Mouse (Mus musculus) small intestine, adult 2 months (tissue): ENCODE results near the gene Mon1a. TPM values are rescaled to one million over a fixed set of nuclear protein-coding genes. Genes with fewer than 3 reads are reported as not detected.
A peak's percentile ranks its signal among the peaks of the same experiment; 100 is the strongest.

Source experiments
- H3K27ac ChIP-seq: fragments of 200-500 bp; 2 replicates; pipeline ENCODE4 v1.5.1; 2012; ENCODE audit warnings: low read depth, low read length, control low read depth, inconsistent platforms; ENCODE audit not compliant: insufficient read depth
- H3K27me3 ChIP-seq: fragments of 200-500 bp; 2 replicates; pipeline ENCODE4 v1.6.1; 2012; ENCODE audit warnings: mild to moderate bottlenecking, moderate library complexity, low read length, inconsistent platforms; ENCODE audit not compliant: control insufficient read depth, insufficient read depth
- H3K36me3 ChIP-seq: fragments of 200-500 bp; 2 replicates; pipeline ENCODE4 v1.6.1; 2012; ENCODE audit warnings: mild to moderate bottlenecking, low read length, control low read depth, inconsistent platforms; ENCODE audit not compliant: control insufficient read depth, insufficient read depth
- H3K4me1 ChIP-seq: fragments of 200-500 bp; 2 replicates; pipeline ENCODE4 v1.6.1; 2012; ENCODE audit warnings: low read length, inconsistent platforms, mixed read lengths; ENCODE audit not compliant: control insufficient read depth, insufficient read depth, insufficient read length
- H3K4me3 ChIP-seq: fragments of 200-500 bp; 2 replicates; pipeline ENCODE4 v1.5.1; 2012; ENCODE audit warnings: low read depth, mild to moderate bottlenecking, control low read depth, inconsistent platforms, low read length, moderate library complexity
- CTCF ChIP-seq: fragments of 200-500 bp; IDR thresholded peaks from 2 replicates; pipeline ENCODE4 v1.5.1; 2012; ENCODE audit warnings: low read depth, mild to moderate bottlenecking, control low read depth, inconsistent platforms, low read length, moderate library complexity, mixed read lengths; ENCODE audit not compliant: insufficient replicate concordance, insufficient read length; ENCODE audit errors: extremely low read depth
- POLR2A ChIP-seq: fragments of 200-500 bp; IDR thresholded peaks from 2 replicates; pipeline ENCODE4 v1.6.1; 2012; ENCODE audit warnings: low read depth, mild to moderate bottlenecking, control low read depth, inconsistent platforms, low read length, moderate library complexity
- WGBS: fragments of 180-500 bp; shearing (Covaris S2); methylation state at CpG from one replicate; pipeline ENCODE4 v1.1.7; 2018; 5-methylcytosine and 5-hydroxymethylcytosine counted together
- polyA plus RNA-seq: library from polyadenylated mRNA; depleted of rRNA; stranded (reverse); fragments of >200 nt; gene quantifications from 2 replicates; pipeline ENCODE4 v1.2.3, GENCODE M21; 2012

Gene Mon1a
- polyA plus RNA-seq, 1 experiment = 147 TPM

GRCm38 (mm10) chr9:107872350-107873098 lies 15.4 kb upstream of the Mon1a start:
- H3K27ac ChIP-seq = peak overlapping the region; percentile 94
- TF ChIP-seq POLR2A = peak; percentile 58
- TF ChIP-seq CTCF = no peak
- peaks cover 10% of the 10 kb centered on the region; the same call in 1 of the 2 replicates for H3K4me1 ChIP-seq
- H3K27me3 ChIP-seq = no peaks in the 10 kb centered on the region
- under 1% methylated on average over 79 of the region's 80 CpGs for WGBS
- H3K36me3 ChIP-seq = no peaks in the 10 kb centered on the region; the same call in 1 of the 2 replicates
- peak overlapping the region; percentile 87 for H3K4me3 ChIP-seq

GRCm38 (mm10) chr9:107873137-107873536 lies 14.8 kb upstream of the Mon1a start, which contains the start of gene Rbm6:
Gene Rbm6, minus strand, starts transcription at chr9:107873237.
- peaks cover 10% of the 10 kb centered on the region; the same call in 1 of the 2 replicates for H3K4me1 ChIP-seq
- H3K27me3 ChIP-seq = no peaks in the 10 kb centered on the region
- TF ChIP-seq POLR2A (no peak), CTCF (no peak)
- 3% methylated on average over 14 of the region's 14 CpGs for WGBS
- no peaks in the 10 kb centered on the region; the same call in 1 of the 2 replicates for H3K36me3 ChIP-seq
- peak within 1 kb of the TSS; percentile 94 for H3K27ac ChIP-seq
- peak within 1 kb of the TSS; percentile 87 for H3K4me3 ChIP-seq

- Histone ChIP-seq H3K36me3 (no peaks in the 10 kb centered on the region), H3K4me3 (no peak overlapping the region), H3K4me1 (peaks cover 8% of the 10 kb centered on the region; the same call in 1 of the 2 replicates), H3K27ac (no peak overlapping the region), H3K27me3 (no peaks in the 10 kb centered on the region)
- TF ChIP-seq POLR2A = no peak
- no peak for TF ChIP-seq CTCF
- 49% methylated on average over 4 of the region's 4 CpGs for WGBS
These were observed 7.5 kb upstream of the Mon1a start for GRCm38 (mm10) chr9:107880411-107880810.

- Histone ChIP-seq H3K27me3 (no peaks in the 10 kb centered on the region), H3K36me3 (peaks cover 2% of the 10 kb centered on the region; the same call in 1 of the 2 replicates), H3K4me3 (peak overlapping the region; percentile 79), H3K27ac (peak overlapping the region; percentile 83), H3K4me1 (peaks cover 11% of the 10 kb centered on the region; the same call in 1 of the 2 replicates)
- TF ChIP-seq POLR2A = peak; percentile 41; the same call in 1 of the 2 replicates
- TF ChIP-seq CTCF = no peak
- under 1% methylated on average over 18 of the region's 18 CpGs for WGBS
These were observed 408 bp downstream of the Mon1a start for GRCm38 (mm10) chr9:107888267-107888850.

- TF ChIP-seq POLR2A = no peak
- Histone ChIP-seq H3K4me1 (peaks cover 11% of the 10 kb centered on the region; the same call in 1 of the 2 replicates), H3K27me3 (no peaks in the 10 kb centered on the region), H3K4me3 (peak overlapping the region; percentile 51), H3K36me3 (peaks cover 3% of the 10 kb centered on the region; the same call in 1 of the 2 replicates), H3K27ac (peak overlapping the region; percentile 99)
- WGBS = 24% methylated on average over 6 of the region's 6 CpGs
These were observed 2.3 kb downstream of the Mon1a start for GRCm38 (mm10) chr9:107890260-107890659.

GRCm38 (mm10) chr9:107891023-107891422 lies 3.1 kb downstream of the Mon1a start:
- WGBS = 94% methylated on average over 1 of the region's 1 CpGs
- peak overlapping the region; percentile 11; the same call in 1 of the 2 replicates for H3K27ac ChIP-seq
- H3K4me3 ChIP-seq = no peak overlapping the region
- peaks cover 7% of the 10 kb centered on the region for H3K36me3 ChIP-seq
- no peaks in the 10 kb centered on the region for H3K27me3 ChIP-seq
- TF ChIP-seq CTCF (peak; percentile 57; the same call in 1 of the 2 replicates), POLR2A (no peak)
- peaks cover 11% of the 10 kb centered on the region; the same call in 1 of the 2 replicates for H3K4me1 ChIP-seq

- no peak overlapping the region for H3K4me3 ChIP-seq
- 94% methylated on average over 10 of the region's 10 CpGs for WGBS
- no peak overlapping the region for H3K27ac ChIP-seq
- peaks cover 58% of the 10 kb centered on the region for H3K36me3 ChIP-seq
- peaks cover 10% of the 10 kb centered on the region for H3K4me1 ChIP-seq
- TF ChIP-seq CTCF (no peak), POLR2A (no peak)
- H3K27me3 ChIP-seq = no peaks in the 10 kb centered on the region
These were observed 10.6 kb downstream of the Mon1a start for GRCm38 (mm10) chr9:107898563-107898962.
